Mouse (Mus musculus) layer of hippocampus, adult 9-10 months (tissue): ENCODE data around the gene Fdxacb1.

Experiments used
- DNase-seq: peaks from one replicate; pipeline ENCODE4 v3.0.0; 2022; ENCODE audit warnings: low spot score

The Fdxacb1 gene

GRCm38 (mm10) chr9:50768107-50769002 is at the start of gene Fdxacb1:
Gene Fdxacb1 (plus strand): TSS chr9:50768236.
- DNase-seq, result peak; percentile 98

GRCm38 (mm10) chr9:50718878-50719277 is 49.2 kb upstream of the Fdxacb1 start:
- no peak for DNase-seq

GRCm38 (mm10) chr9:50721061-50721460 is 47.0 kb upstream of the Fdxacb1 start:
- no peak for DNase-seq

- no peak for DNase-seq
Measured at GRCm38 (mm10) chr9:50722451-50722911, 45.6 kb upstream of the Fdxacb1 start.

GRCm38 (mm10) chr9:50723406-50723805 is 44.6 kb upstream of the Fdxacb1 start:
- peak; percentile 55 for DNase-seq

- no peak for DNase-seq
Measured at GRCm38 (mm10) chr9:50724147-50724546, 43.9 kb upstream of the Fdxacb1 start.

GRCm38 (mm10) chr9:50724661-50725330 is 43.2 kb upstream of the Fdxacb1 start:
- no peak for DNase-seq

- no peak for DNase-seq
Measured at GRCm38 (mm10) chr9:50725921-50726590, 42.0 kb upstream of the Fdxacb1 start.

- DNase-seq, result no peak
Measured at GRCm38 (mm10) chr9:50727171-50727924, 40.7 kb upstream of the Fdxacb1 start.

- peak; percentile 59 for DNase-seq
Measured at GRCm38 (mm10) chr9:50727925-50728651, 39.9 kb upstream of the Fdxacb1 start.

GRCm38 (mm10) chr9:50729600-50729999 is 38.4 kb upstream of the Fdxacb1 start:
- DNase-seq, result no peak

- no peak for DNase-seq
Measured at GRCm38 (mm10) chr9:50732560-50732959, 35.5 kb upstream of the Fdxacb1 start.

- peak; percentile 54 for DNase-seq
Measured at GRCm38 (mm10) chr9:50734989-50735388, 33.0 kb upstream of the Fdxacb1 start.

- DNase-seq, result peak; percentile 86
Measured at GRCm38 (mm10) chr9:50738914-50739870, 28.8 kb upstream of the Fdxacb1 start, which contains the start of gene Dixdc1. Gene Dixdc1 (minus strand): TSS chr9:50739517.

- DNase-seq, result no peak
Measured at GRCm38 (mm10) chr9:50740867-50741784, 26.9 kb upstream of the Fdxacb1 start.

- DNase-seq, result no peak
Measured at GRCm38 (mm10) chr9:50742261-50742660, 25.8 kb upstream of the Fdxacb1 start.

GRCm38 (mm10) chr9:50742744-50743143 is 25.3 kb upstream of the Fdxacb1 start:
- DNase-seq, result no peak

GRCm38 (mm10) chr9:50745806-50746205 is 22.2 kb upstream of the Fdxacb1 start:
- DNase-seq, result no peak

- DNase-seq, result no peak
Measured at GRCm38 (mm10) chr9:50746214-50746677, 21.8 kb upstream of the Fdxacb1 start, which contains the start of gene 2310030G06Rik. Gene 2310030G06Rik (minus strand): TSS chr9:50746536.
